Mouse (Mus musculus) central nervous system, embryonic 11.5 days (tissue): ENCODE data around the gene Gm49325. TPM values are rescaled to one million over a fixed set of nuclear protein-coding genes. Genes with fewer than 3 reads are reported as not detected.

Experiments
- polyA plus RNA-seq: library from polyadenylated mRNA; depleted of rRNA; stranded (reverse); fragments of >200 nt; gene quantifications from 2 replicates; pipeline ENCODE4 v1.2.3, GENCODE M21; 2012; rRNA removed

Gene Gm49325
- polyA plus RNA-seq: 75.0 and 115 TPM in 2 replicates

GRCm38 (mm10) chr10:77605908-77606826 is at the start of gene Gm49325, which contains the start of gene Sumo3:
Gene Gm49325, plus strand, starts transcription at chr10:77606197.
Gene Sumo3, plus strand, starts transcription at chr10:77606097.

GRCm38 (mm10) chr10:77581408-77582284 is 24.4 kb upstream of the Gm49325 start, which contains the start of gene Pttg1ip:
Gene Pttg1ip, plus strand, starts transcription at chr10:77581720.

GRCm38 (mm10) chr10:77622055-77622988 is 16.3 kb downstream of the Gm49325 start, which contains the start of gene Ube2g2:
Gene Ube2g2, plus strand, starts transcription at chr10:77622275.

GRCm38 (mm10) chr10:77685895-77686664 is 80.1 kb downstream of the Gm49325 start, which contains the start of gene Tspear:
Gene Tspear, plus strand, starts transcription at chr10:77686569.

GRCm38 (mm10) chr10:77690356-77690807 is 84.4 kb downstream of the Gm49325 start, which contains the start of gene Gm19402:
Gene Gm19402, minus strand, starts transcription at chr10:77690757.

Other genes starting within 250 kb of the Gm49325 start
- 6.8 and 7.6 TPM in 2 replicates for gene Adarb1, start 187.9 kb upstream of the Gm49325 start, polyA plus RNA-seq
- 35.5 and 67.5 TPM in 2 replicates for gene Fam207a, start 90.4 kb upstream of the Gm49325 start, polyA plus RNA-seq
- 1.3 and 1.8 TPM in 2 replicates for gene Itgb2, start 75.9 kb upstream of the Gm49325 start, polyA plus RNA-seq
- gene Pttg1ip, start 24.5 kb upstream of the Gm49325 start, polyA plus RNA-seq: 66.2 and 75.4 TPM in 2 replicates
- 343 and 431 TPM in 2 replicates for gene Sumo3, start 100 bp upstream of the Gm49325 start, polyA plus RNA-seq
- 58.8 and 134 TPM in 2 replicates for gene Ube2g2, start 16.1 kb downstream of the Gm49325 start, polyA plus RNA-seq
- 0.92 and 1.3 TPM in 2 replicates for gene Tspear, start 80.4 kb downstream of the Gm49325 start, polyA plus RNA-seq
- not detected in 2 replicates for gene Gm19402, start 84.6 kb downstream of the Gm49325 start, polyA plus RNA-seq
- gene Gm9508, start 91.0 kb downstream of the Gm49325 start, polyA plus RNA-seq: not detected in 2 replicates
- not detected in 2 replicates for gene Gm10272, start 100.4 kb downstream of the Gm49325 start, polyA plus RNA-seq
- not detected in 2 replicates for gene Gm10024, start 105.3 kb downstream of the Gm49325 start, polyA plus RNA-seq
- gene Gm10142, start 109.6 kb downstream of the Gm49325 start, polyA plus RNA-seq: not detected in 2 replicates
- not detected in 2 replicates for gene Krtap12-1, start 114.4 kb downstream of the Gm49325 start, polyA plus RNA-seq
- not detected in 2 replicates for gene Gm10100, start 120.3 kb downstream of the Gm49325 start, polyA plus RNA-seq
- gene Gm18596, start 136.4 kb downstream of the Gm49325 start, polyA plus RNA-seq: not detected in 2 replicates
- gene Gm9736, start 145.2 kb downstream of the Gm49325 start, polyA plus RNA-seq: not detected in 2 replicates
- gene Gm3233, start 153.5 kb downstream of the Gm49325 start, polyA plus RNA-seq: not detected in 2 replicates
- not detected in 2 replicates for gene Gm3238, start 165.1 kb downstream of the Gm49325 start, polyA plus RNA-seq
- gene Gm7138, start 170.7 kb downstream of the Gm49325 start, polyA plus RNA-seq: not detected in 2 replicates
- gene Gm3250, start 176.3 kb downstream of the Gm49325 start, polyA plus RNA-seq: not detected in 2 replicates
- gene Gm7137, start 182.0 kb downstream of the Gm49325 start, polyA plus RNA-seq: not detected in 2 replicates
- gene Gm9639, start 188.9 kb downstream of the Gm49325 start, polyA plus RNA-seq: not detected in 2 replicates
- not detected in 2 replicates for gene Gm19668, start 192.9 kb downstream of the Gm49325 start, polyA plus RNA-seq
- gene Gm9507, start 205.6 kb downstream of the Gm49325 start, polyA plus RNA-seq: 0.08 TPM in 1 of 2 replicates, not detected in the other
- not detected in 2 replicates for gene Gm2696, start 208.5 kb downstream of the Gm49325 start, polyA plus RNA-seq
- not detected in 2 replicates for gene Krtap10-4, start 220.9 kb downstream of the Gm49325 start, polyA plus RNA-seq
- gene Krtap10-10, start 229.8 kb downstream of the Gm49325 start, polyA plus RNA-seq: not detected in 2 replicates
- gene Gm36176, start 240.6 kb downstream of the Gm49325 start, polyA plus RNA-seq: not detected in 2 replicates
- 0.06 TPM in 1 of 2 replicates, not detected in the other for gene Gm10318, start 246.7 kb downstream of the Gm49325 start, polyA plus RNA-seq